9 mouse cellular contexts compared by ENCODE assay signal in the genomic region with DNA sequence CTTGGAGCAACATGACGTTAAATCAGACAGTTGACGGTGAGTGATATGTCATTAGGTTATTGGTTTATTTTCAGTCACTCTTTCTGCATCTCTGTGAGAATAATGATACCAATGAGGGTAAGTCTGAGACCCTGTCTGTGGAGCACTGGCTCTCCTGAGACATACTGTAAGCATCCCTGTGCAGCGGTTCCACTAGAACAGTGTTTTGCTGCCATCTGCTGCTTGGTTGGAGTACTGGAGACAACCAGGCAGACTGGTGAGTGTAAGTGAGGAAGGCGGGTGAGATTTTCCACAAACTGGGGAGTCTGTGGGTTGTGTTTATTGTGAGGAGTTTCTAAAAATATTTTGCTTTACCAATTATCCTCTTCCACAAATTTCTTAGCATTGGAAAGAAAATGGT.
A peak's percentile ranks its signal among the peaks of the same experiment; 100 is the strongest.
DNase-seq lines count a peak whose midpoint lies in the region; ATAC-seq and TF ChIP-seq lines count a peak whose summit lies in the region.
"Had no signal": no experiment of that assay in that cellular context is flagged by ENCODE, and none has a peak within 500 bp of the region (broad histone marks: within the 10 kb centered on the region; RNA-seq: fewer than 3 reads in every experiment).

No protein-coding gene starts in this region.

- H3K9me3 ChIP-seq in forebrain, embryonic 11.5 days (ENCODE audit: control insufficient read depth, low read length), result no peaks in the 10 kb centered on the region
- H3K9me3 ChIP-seq in lung, embryonic 16.5 days (ENCODE audit: control insufficient read depth, low read length), result no peaks in the 10 kb centered on the region
- H3K9me3 ChIP-seq: liver, embryonic 15.5 days had no signal

- no peak overlapping the region for H3K27ac ChIP-seq in forebrain, embryonic 11.5 days (ENCODE audit: low read depth, low read length)
- no peak overlapping the region for H3K27ac ChIP-seq in layer of hippocampus, adult 2 months
- H3K27ac ChIP-seq in lung, embryonic 16.5 days (ENCODE audit: low read length), result no peak overlapping the region
- H3K27ac ChIP-seq: liver, embryonic 15.5 days had no signal

- ATAC-seq in forebrain, embryonic 11.5 days (replicated peaks; ENCODE audit: low FRiP score), result peak; percentile 71; the same call in 1 of the 2 replicates
- ATAC-seq in lung, embryonic 16.5 days (ENCODE audit: low read depth), result peak; percentile 76

- H3K36me3 ChIP-seq in forebrain, embryonic 11.5 days (ENCODE audit: control insufficient read depth, insufficient read depth, low read length), result no peaks in the 10 kb centered on the region
- H3K36me3 ChIP-seq in lung, embryonic 16.5 days (ENCODE audit: control insufficient read depth, insufficient read depth, low read length), result no peaks in the 10 kb centered on the region
- H3K36me3 ChIP-seq: liver, embryonic 15.5 days had no signal

- no peak overlapping the region for H3K4me2 ChIP-seq in forebrain, embryonic 11.5 days (ENCODE audit: low read depth, low read length, severe bottlenecking)
- H3K4me2 ChIP-seq in lung, embryonic 16.5 days (ENCODE audit: low read depth, low read length), result no peak overlapping the region
- H3K4me2 ChIP-seq: liver, embryonic 15.5 days had no signal

- H3K4me3 ChIP-seq in forebrain, embryonic 11.5 days (ENCODE audit: low read depth, low read length), result no peak overlapping the region
- H3K4me3 ChIP-seq in layer of hippocampus, adult 2 months, result no peak overlapping the region
- no peak overlapping the region for H3K4me3 ChIP-seq in lung, embryonic 16.5 days (ENCODE audit: low read length)
- H3K4me3 ChIP-seq: liver, embryonic 15.5 days had no signal

- no peaks in the 10 kb centered on the region for H3K27me3 ChIP-seq in forebrain, embryonic 11.5 days (ENCODE audit: control insufficient read depth, insufficient read depth, low read length)
- peaks cover 3% of the 10 kb centered on the region; the same call in 1 of the 2 replicates for H3K27me3 ChIP-seq in lung, embryonic 16.5 days (ENCODE audit: control insufficient read depth, insufficient read depth, low read depth, low read length)
- H3K27me3 ChIP-seq: liver, embryonic 15.5 days had no signal

- TF ChIP-seq CTCF in layer of hippocampus, adult 2 months (conservative IDR thresholded peaks at IDR 0.05), result peak; percentile 95

- H3K9ac ChIP-seq in forebrain, embryonic 11.5 days (ENCODE audit: low read length), result no peak overlapping the region
- H3K9ac ChIP-seq in lung, embryonic 16.5 days (ENCODE audit: low read length), result no peak overlapping the region
- H3K9ac ChIP-seq: liver, embryonic 15.5 days had no signal

- no peaks in the 10 kb centered on the region for H3K4me1 ChIP-seq in forebrain, embryonic 11.5 days (replicated peaks; ENCODE audit: control insufficient read depth, insufficient read depth, low read length)
- no peaks in the 10 kb centered on the region for H3K4me1 ChIP-seq in lung, embryonic 16.5 days (replicated peaks; ENCODE audit: control insufficient read depth, insufficient read depth, low read length)
- H3K4me1 ChIP-seq: liver, embryonic 15.5 days had no signal

- WGBS in forebrain, embryonic 11.5 days, result 40% methylated on average over 4 of the region's 4 CpGs
- WGBS in lung, embryonic 16.5 days, result 38% methylated on average over 4 of the region's 4 CpGs

- DNase-seq in MEL-GATA-1-ER (ENCODE audit: extremely low read depth, low read depth), result peak; percentile 7
- DNase-seq in c-Kit-positive CD71-negative TER-119-negative erythroid progenitor cells, embryonic 14.5 days (ENCODE audit: low read depth), result peak; percentile 38
- DNase-seq in forebrain, embryonic 11.5 days (ENCODE audit: low spot score), result peak; percentile 85
- peak; percentile 85 for DNase-seq in heart, postnatal 4 days
- DNase-seq in layer of hippocampus, adult 2 months (ENCODE audit: low spot score in 2 of 2), result peak; percentile 70 to 80
- peak; percentile 90 for DNase-seq in retina, postnatal 1 day
- peak; percentile 80 for DNase-seq in urinary bladder, postnatal 14 days (ENCODE audit: low spot score)

Comparison
In these comparisons a context has a peak if more than half of its experiments do, and no peak if none do; other contexts are left out.
1. DNase-seq: peak in every context shown above with its lines; median percentile 90 in retina, postnatal 1 day; 85 in forebrain, embryonic 11.5 days; 85 in heart, postnatal 4 days; 80 in urinary bladder, postnatal 14 days; 75 in layer of hippocampus, adult 2 months; 38 in c-Kit-positive CD71-negative TER-119-negative erythroid progenitor cells, embryonic 14.5 days; 7 in MEL-GATA-1-ER.